Mouse (Mus musculus) R1 (cell line): ENCODE data around the gene Wdr5b.
"Not testable (repeated sequence)": the region's sequence is repeated elsewhere in the genome, so short reads cannot be mapped to it uniquely, and the experiment has no call there.

Source experiments
- DNase-seq: peaks from one replicate; pipeline ENCODE4 v3.0.0-alpha.2; 2018; ENCODE audit warnings: low read depth, low spot score

The Wdr5b gene

GRCm38 (mm10) chr16:36040640-36041624, at the start of gene Wdr5b:
Wdr5b (plus strand) TSS chr16:36041190.
- peak; percentile 98 for DNase-seq

GRCm38 (mm10) chr16:35992391-35992790, 48.6 kb upstream of the Wdr5b start:
- DNase-seq = no peak

DNA sequence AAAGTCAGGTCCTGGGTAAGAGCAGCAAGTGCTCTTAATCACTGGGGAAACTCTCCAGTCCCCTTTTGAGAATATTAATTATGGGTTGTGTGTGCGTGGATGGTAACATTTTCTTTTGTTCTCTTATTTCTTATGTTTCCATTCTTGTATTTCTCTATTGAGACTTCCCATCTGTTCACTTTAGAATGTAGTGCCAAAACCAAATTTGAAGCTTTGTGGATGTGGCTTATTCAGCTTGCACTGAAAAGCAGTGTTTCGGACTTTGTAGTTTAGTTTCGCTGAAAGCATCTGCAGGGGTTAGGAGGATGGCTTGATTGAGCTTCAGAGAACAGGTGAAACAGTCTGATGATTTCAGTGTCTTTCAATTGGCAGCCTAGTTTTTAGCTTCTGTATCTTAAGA, 47.7 kb upstream of the Wdr5b start:
- no peak for DNase-seq

DNA sequence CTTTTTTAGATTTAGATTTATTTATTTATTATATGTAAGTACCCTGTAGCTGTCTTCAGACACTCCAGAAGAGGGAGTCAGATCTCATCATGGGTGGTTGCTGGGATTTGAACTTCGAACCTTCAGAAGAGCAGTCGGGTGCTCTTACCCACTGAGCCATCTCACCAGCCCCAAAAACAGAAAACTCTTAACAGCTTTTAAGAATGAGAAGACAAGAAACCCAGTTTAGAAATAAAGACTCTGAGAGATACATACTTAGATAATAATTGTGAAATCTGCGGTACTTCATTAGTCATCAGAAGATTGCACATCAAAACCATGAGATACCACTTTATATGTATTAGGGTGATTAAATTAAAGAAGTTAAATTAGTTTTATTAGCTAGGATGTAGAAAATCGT, 42.1 kb upstream of the Wdr5b start:
- DNase-seq = not testable (repeated sequence)

DNA sequence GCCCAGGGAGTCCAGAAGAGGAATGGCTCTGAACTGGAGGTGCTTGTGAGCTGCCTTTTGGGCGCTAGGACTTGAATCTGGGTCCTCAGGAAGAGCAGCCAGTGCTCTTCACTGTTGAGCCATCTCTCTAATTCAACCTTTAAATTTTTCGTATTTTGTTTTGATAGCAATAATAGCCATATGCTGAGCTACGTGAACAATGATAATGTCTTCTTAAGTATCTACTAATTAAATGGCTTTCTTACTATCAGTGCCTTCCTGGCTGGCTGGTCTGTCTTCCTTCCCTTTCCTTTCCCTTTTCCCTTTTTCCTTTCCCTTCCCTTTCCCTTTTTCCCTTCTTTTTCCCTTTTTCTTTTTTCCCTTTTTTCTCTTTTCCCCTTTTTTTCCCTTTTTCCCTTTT, 32.6 kb upstream of the Wdr5b start:
- DNase-seq = no peak

DNA sequence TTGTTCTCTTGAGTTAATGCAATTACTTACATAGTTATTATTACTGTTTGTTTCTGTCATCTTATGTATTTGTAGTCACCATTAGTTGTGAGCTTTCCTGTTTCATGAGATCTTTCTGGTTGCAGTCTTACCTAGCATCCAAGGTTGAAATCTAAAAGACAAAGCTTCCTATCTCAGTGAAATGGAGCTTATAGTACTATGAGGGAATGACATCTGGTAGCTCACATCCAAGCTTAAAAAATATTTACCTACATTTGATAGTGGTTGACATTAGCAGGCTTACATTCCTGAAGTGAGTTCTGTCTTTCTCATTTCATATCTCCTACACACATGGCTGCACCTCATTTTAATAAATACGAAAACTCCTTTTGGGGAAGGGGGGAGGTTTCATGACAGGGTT, 24.7 kb upstream of the Wdr5b start:
- DNase-seq = no peak

DNA sequence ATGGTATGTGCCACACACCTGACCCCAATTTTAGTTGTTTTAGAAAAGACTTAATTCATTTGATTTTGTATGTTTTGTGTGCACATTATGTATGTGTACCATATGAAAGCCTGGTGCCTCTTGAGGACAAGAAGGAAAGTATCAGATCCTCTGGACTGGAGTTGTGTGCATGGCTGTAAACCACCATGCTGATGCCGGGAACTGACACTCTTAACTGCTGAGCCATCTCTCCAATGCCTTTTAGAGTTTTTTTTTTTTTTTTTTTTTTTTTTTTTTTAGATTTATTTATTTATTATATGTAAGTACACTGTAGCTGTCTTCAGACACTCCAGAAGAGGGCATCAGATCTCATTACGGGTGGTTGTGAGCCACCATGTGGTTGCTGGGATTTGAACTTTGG, 12.9 kb upstream of the Wdr5b start:
- DNase-seq = not testable (repeated sequence)

GRCm38 (mm10) chr16:36041625-36042020, 633 bp downstream of the Wdr5b start:
- DNase-seq = no peak

DNA sequence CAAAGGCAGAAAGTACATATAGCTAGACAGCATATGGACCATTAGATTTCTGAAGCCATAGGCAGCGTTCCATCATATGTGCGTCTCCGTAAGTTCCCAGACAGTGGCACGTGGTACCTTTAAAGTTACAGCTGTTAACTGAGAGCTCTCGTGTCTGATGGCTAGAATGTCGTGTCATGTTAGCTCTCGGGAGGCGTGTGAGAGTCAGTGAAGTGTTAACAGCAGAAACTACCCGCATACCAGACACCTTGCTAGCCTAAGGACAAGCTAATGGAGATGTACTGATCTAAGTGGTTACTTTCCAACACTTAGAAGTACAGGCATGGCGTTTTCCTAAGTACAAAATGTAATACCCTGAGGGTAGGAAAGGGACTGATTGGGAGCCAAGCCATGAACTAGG, 2.1 kb downstream of the Wdr5b start:
- DNase-seq = no peak

- DNase-seq = no peak
Observed at GRCm38 (mm10) chr16:36043964-36044363, 3.0 kb downstream of the Wdr5b start.

DNA sequence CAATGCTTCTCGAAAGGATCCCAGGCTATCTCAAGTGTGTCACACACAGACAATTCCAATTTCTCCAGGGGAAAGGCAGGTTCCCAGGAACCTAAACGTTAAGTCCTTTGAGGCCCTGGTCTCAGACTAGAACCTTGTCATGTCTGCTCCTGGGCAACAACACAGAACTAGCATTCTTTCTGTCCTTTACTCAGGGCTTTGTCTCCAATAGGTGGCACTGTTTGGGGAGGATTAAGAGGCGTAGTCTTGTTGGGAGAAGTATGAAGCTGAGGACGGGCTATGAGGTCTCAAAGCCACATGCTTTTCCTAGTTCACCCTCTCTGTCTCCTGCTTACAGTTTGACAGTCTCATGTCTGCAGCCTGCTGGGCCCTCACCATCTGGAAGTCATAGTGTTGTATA, 6.5 kb downstream of the Wdr5b start:
- peak; percentile 60 for DNase-seq

GRCm38 (mm10) chr16:36051491-36051890, 10.5 kb downstream of the Wdr5b start:
- DNase-seq = no peak

DNA sequence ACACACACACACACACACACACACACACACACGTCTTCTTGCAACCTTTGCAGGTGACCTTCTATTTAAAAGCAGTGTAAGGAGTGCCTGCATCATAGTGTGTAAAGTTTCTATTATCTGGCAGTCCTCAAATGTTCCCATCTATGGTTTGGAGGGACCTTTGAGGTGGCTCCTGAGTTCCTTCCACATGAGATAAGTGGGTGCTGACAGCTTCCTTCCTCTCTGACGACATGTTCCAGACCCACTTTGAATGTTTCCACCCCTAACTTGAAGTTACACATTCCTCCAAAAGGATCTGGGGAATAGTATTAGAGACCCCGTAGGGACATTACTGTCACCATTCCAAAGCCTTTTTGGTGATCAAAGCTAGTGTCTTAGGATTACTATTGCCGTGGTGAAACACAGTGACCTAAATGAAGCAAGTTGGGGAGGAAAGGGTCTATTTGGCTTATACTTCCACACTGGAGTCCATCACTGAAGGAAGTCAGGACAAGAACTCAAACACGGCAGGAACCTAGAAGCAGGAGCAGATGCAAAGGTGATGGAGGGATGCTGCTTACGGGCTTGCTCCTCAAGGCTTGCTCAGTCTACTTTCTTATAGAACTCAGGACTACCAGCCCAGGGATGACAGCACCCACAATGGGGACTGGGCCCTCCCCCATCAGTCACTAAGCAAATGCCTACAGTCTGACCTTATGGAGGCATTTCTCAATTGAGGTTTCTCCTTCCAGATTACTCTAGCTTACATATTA, 12.7 kb downstream of the Wdr5b start:
- DNase-seq = no peak

DNA sequence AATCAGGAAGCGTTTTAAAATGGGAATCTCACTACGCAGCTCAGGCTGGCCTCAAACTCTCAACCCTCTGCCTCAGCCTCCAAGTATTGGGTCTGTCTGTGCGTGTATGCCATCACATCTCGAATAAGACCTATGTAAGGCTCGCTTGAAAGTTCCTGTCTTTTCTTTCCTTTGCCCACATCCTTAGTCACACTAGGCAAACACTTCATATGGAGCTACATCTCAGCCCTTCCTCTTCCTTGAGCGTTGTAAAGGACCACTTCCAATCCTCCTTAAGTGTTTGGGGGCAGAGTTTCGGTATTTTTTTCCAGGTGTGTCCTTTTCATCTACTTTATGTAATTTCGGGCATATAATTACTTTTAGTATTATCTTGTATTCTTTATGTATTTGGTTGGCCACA, 13.9 kb downstream of the Wdr5b start:
- DNase-seq = no peak

DNA sequence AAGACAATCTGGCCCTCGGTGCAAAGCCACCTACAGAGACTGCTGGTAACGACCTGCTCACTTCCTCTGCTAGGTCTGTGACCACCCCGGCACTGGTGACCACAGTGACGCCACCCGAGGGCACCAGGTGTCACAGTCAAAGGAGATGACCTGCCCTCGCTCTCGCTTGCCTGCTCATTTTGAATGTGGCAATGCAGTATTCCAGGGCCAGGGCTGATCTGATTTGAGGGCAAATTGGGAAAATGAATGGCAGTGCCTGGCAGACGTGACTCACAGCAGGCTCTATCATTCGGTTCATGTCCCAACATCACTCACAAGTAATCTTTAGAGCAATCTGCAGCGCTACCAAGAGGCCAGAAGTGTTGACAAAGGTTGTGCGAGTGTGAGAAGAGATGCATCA, 15.4 kb downstream of the Wdr5b start:
- DNase-seq = no peak

DNA sequence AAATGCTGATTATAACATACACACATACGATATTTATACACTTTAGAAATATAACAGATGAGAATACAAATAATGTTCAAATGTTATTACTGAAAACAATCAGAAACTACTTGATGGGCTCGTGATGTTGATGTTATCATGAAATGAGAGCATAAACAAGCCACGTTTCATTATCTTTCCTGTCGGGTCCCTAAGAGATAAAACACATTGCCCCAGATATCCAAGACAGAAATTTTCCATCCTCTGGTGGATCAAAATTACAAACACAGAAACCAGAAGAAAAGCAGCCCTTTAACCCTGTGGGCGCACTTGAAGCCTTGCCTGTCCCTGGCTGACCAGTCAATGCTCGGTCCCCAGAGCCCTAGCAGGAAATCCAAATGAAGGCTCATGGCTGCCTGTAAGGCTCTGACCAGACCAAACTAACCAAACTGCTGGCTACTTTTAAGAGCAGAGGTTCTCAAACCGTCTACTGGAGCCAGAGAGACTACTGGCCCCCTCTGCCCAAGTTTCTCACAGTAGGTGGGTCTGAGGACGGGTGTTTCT, 17.0 kb downstream of the Wdr5b start:
- no peak for DNase-seq

DNA sequence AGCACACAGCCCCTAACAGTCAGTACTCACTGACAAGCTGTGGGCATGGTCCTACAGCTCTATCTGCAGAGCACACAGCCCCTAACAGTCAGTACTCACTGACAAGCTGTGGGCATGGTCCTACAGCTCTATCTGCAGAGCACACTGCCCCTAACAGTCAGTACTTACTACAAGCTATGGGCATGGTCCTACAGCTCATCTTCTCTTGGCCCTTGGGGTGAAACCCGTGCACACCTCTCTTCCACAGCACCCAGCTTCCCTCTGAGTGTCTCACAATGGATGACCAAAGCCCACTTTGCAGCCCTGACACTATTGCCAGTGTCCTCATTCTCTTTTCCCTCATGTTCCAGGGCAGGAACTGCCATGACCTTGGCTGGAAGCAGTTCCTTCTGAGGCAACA, 21.5 kb downstream of the Wdr5b start:
- DNase-seq = not testable (repeated sequence)

DNA sequence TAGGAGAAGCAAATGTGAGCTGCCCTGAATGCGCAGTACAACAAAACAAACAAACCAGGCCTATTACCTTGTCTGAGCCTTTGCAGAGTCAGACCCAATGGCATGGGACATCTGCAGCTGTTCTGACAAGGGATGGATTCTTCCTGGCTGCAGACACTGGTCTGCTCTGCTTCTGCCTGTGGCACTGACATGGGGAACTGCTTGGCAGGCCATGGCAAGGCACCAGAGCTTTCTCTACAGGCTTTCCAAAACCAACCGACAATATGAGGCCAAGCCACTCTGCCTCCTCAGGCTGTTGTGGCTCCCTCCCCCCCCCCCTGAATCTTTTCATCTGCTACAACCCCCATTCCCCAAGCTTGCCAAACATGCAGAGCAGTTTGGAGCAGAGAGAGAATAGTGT, 22.3 kb downstream of the Wdr5b start:
- no peak for DNase-seq

DNA sequence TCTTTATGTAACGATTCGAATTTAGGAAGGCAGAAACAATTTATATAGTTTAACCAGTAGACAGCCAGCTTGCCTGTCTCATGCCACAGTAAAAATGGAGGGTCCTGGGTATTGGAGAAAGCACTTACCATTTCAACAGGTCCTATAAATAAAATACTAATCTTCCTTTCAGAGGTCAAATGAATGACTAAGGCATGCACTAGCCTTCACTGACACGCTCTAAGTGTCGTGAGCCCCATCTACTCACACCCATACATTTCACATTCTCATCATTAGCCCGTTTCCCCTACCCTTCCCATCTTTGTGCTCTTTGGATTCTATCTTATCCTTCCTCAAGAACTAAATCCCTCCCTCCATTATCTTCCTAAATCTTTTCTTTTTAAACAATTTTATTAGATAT, 23.9 kb downstream of the Wdr5b start:
- no peak for DNase-seq

DNA sequence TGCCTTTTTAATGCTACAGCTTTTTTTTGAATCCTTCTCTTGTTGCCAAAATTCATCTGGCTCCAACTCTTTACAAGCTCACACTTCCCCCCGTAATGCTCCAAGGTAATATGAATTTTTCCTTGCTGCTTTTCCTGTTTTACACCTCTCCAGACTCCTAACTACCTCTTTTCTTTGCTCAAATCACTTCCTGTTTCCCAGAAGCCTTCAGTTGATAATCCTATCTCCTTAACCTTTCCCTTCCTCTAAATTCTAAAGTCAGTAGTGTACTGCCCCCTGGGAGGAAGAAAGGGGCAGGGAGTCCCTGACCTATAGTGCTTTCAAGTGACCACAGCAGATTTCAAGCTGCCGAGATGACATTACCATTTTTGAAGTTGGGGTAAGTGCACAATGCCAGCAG, 26.7 kb downstream of the Wdr5b start:
- no peak for DNase-seq

DNA sequence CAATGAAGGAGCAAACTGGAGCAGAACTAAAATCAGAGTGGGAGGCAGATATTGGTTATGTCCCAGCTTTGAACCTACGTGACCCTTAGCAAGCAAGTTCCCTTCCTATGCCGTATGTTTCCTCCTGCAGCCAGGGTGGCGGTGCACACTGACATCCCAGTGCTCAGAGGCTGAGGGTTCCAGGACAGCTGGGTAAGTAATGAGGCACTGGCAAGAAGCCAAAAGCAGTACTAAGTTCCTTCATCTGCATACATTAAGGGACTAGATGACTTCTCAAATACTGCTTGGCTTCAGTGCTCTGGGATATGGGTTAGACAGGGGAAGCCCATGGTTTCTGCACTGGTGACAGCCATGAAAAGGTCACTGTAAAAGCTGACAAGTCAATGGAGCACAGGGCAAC, 27.4 kb downstream of the Wdr5b start:
- peak; percentile 31 for DNase-seq

DNA sequence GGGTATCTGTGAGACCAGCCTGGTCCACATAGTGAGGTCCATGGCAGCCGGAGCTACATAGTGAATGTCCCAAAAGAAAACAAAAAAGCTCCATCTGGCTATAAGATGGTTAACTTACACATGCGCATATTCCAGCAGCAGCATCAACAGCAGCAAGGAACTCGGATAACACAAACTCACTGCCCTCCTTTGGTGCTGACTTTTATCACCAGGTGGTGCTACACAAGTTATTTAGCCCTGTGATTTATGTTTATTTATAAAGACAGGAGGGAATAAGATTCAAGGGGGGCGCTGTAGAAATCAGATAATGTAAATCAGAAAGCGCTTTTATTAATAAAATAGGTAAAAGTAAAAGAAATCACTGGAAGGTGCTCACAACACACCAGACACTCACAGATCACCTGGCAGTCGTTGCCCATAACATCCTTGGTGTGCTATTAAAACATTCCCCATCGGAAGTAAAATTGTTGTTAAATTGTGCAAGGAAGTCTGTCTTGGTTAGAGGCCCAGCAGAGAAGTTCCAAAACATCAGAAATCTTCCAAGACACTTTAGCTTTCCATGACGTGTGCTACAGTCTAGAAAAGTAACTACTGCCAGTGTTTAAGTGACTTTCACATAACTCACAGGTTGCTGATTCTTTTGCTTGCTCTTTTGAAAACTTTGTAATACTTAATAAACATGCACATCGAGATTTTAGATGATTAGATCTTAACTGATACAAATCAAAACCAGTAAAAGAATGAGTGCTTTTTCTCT, 29.0 kb downstream of the Wdr5b start:
- no peak for DNase-seq
